Mouse (Mus musculus) megakaryocyte-erythroid progenitor cell, adult 5 weeks (primary cell): Measurements from ENCODE around the gene Rpl7a. TPM values are rescaled to one million over a fixed set of nuclear protein-coding genes. Genes with fewer than 3 reads are reported as not detected.

Experiments used
- polyA plus RNA-seq: library from polyadenylated mRNA; stranded (reverse); fragments of >175 nt; gene quantifications from 2 replicates; pipeline ENCODE4 v1.2.3, GENCODE M21; 2012

Gene Rpl7a
- polyA plus RNA-seq: 5,818 and 6,070 TPM in 2 replicates

DNA sequence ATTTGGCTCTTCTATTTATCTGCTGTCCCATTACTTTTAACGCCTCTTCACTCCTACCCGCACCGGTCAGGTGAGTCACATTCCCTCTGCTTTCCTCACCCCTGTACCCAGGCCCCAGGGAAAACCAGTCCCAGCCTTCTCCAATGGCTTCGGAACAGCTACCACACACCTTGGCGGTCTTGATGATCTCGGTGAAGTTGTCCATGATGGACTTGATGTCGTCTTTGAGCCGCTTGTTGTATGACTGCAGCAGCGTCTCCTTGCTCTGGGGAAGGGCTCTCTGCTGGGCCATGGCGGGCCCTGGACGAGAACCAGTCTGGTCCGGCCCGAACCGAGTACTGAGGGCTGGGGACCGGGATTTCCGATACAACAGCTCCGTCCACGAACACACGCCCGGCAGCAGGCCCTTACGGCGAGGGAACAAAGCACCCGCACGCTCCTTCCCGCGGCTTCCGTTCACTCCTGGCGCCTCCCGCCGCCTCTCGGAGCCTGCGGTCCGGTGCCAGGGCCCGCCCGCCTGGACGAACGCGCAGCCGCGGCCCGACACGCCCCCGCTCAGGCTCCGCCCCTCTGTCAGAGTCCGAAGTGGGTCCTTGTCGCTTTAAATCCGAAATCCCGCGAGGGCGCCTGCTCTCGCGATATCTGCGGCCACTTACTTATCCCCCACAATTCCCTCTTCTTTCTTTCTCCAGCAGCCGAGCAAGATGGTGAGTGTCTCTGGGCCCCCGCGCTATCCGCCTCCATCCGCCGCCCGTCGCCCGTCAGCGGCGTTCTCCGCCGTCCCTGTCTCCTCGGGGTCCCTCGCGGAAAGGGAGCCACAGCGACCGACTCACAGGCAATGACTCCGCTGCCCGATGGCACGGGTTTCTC is at the start of gene Rpl7a, which contains the start of gene Med22:
Gene Rpl7a, plus strand, starts transcription at position 641 of the 870 bp plus-strand sequence.
Gene Med22, minus strand, starts transcription at position 554 of the 870 bp plus-strand sequence.

GRCm38 (mm10) chr2:26864879-26865278 is 45.7 kb upstream of the Rpl7a start, which contains the start of gene Abo:
TSS of gene Abo (minus strand) at chr2:26864979.

GRCm38 (mm10) chr2:26902467-26903220 is 7.9 kb upstream of the Rpl7a start, which contains the start of gene Surf6:
TSS of gene Surf6 (minus strand) at chr2:26902879.

GRCm38 (mm10) chr2:26915927-26916728 is 5.6 kb downstream of the Rpl7a start, which contains the start of the genes Surf2 and Surf1:
TSS of gene Surf2 (plus strand) at chr2:26916367.
TSS of gene Surf1 (minus strand) at chr2:26916530.

DNA sequence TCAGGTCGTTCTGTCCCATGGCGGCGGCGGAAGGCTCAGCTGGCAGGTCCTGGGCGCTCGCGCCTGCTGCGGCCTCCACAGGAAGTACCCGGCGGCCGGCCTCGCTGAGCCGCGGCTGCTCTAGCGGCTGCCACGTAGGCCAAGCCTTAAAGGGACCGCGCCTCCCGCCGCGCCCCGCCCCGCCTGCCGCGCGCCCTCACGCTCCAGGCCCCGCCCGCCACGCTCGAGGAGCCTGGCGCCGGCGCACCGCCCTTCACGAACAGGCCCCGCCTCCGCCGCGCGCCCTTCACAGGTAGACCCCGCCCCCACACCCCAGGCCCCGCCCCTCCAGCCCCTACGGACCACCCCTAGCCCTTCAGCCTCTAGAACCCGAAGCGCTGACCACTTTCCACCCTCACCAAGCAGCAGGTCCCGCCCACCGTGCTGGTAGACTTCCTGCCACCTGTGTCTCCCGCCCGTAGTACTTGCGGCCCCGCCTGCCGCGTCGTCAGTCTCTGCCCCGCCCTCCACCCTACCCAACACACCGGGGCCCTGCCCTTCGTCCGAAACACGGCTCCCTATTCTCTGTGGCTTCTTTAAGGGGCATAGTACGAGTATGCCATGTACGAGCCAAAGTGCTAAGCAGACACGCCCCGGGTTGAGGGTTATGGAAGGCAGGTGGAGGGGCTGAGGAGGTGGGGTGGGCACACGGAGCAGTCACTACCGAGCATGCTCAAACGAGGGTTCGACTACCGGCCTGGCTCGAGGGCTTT is 22.9 kb downstream of the Rpl7a start, which contains the start of the genes Surf4 and Stkld1:
Gene Surf4, minus strand, starts transcription at position 625 of the 752 bp plus-strand sequence.
Gene Stkld1, plus strand, starts transcription at position 744 of the 752 bp plus-strand sequence.

Other genes with a start within 250 kb of the Rpl7a start
- 0.12 TPM in 1 of 2 replicates, not detected in the other for gene Lcn4, start 239.5 kb upstream of the Rpl7a start, polyA plus RNA-seq
- gene Abo, start 45.8 kb upstream of the Rpl7a start, polyA plus RNA-seq: not detected in 2 replicates
- 30.5 and 44.3 TPM in 2 replicates for gene Surf6, start 7.9 kb upstream of the Rpl7a start, polyA plus RNA-seq
- gene Med22, start 87 bp upstream of the Rpl7a start, polyA plus RNA-seq: 75.8 and 91.1 TPM in 2 replicates
- gene Surf2, start 5.6 kb downstream of the Rpl7a start, polyA plus RNA-seq: 6.4 and 9.5 TPM in 2 replicates
- 26.2 and 27.9 TPM in 2 replicates for gene Surf1, start 5.8 kb downstream of the Rpl7a start, polyA plus RNA-seq
- 149 and 184 TPM in 2 replicates for gene Surf4, start 23.2 kb downstream of the Rpl7a start, polyA plus RNA-seq
- 0.22 and 0.30 TPM in 2 replicates for gene Stkld1, start 23.3 kb downstream of the Rpl7a start, polyA plus RNA-seq
- 132 and 133 TPM in 2 replicates for gene Rexo4, start 53.6 kb downstream of the Rpl7a start, polyA plus RNA-seq
- gene Adamts13, start 62.7 kb downstream of the Rpl7a start, polyA plus RNA-seq: 0.12 and 0.45 TPM in 2 replicates
- 11.0 and 11.4 TPM in 2 replicates for gene Cacfd1, start 99.2 kb downstream of the Rpl7a start, polyA plus RNA-seq
- gene Slc2a6, start 117.2 kb downstream of the Rpl7a start, polyA plus RNA-seq: 10.4 and 13.4 TPM in 2 replicates
- gene Mymk, start 161.4 kb downstream of the Rpl7a start, polyA plus RNA-seq: not detected in 2 replicates
- gene Adamtsl2, start 168.6 kb downstream of the Rpl7a start, polyA plus RNA-seq: not detected in 2 replicates
- not detected in 2 replicates for gene Fam163b, start 231.7 kb downstream of the Rpl7a start, polyA plus RNA-seq